Mouse (Mus musculus) E14TG2a.4 (cell line): ENCODE data around the gene B4gat1.

Experiments used
- CTCF ChIP-seq: conservative IDR thresholded peaks from 2 replicates; pipeline ENCODE4 v1.5.1; 2014; ENCODE audit warnings: low read length
- POU5F1 ChIP-seq: IDR thresholded peaks from 2 replicates; pipeline ENCODE4 v1.6.1; 2014; ENCODE audit warnings: low read length, borderline replicate concordance

GRCm38 (mm10) chr19:5079279-5079678 is 40.7 kb downstream of the B4gat1 start:
- TF ChIP-seq CTCF, result no peak
- no peak for TF ChIP-seq POU5F1
